Mouse (Mus musculus) forelimb bud, embryonic 11.5 days (tissue): ENCODE results near the gene Slc25a43.
"Not testable (repeated sequence)": the region's sequence is repeated elsewhere in the genome, so short reads cannot be mapped to it uniquely, and the experiment has no call there.

ENCODE experiments used
- DNase-seq: peaks from one replicate; pipeline ENCODE4 v3.0.0-alpha.2; 2012; ENCODE audit warnings: low read depth, low spot score

Slc25a43 gene

GRCm38 (mm10) chrX:36777694-36778093, 34.2 kb downstream of the Slc25a43 start:
- no peak for DNase-seq

DNA sequence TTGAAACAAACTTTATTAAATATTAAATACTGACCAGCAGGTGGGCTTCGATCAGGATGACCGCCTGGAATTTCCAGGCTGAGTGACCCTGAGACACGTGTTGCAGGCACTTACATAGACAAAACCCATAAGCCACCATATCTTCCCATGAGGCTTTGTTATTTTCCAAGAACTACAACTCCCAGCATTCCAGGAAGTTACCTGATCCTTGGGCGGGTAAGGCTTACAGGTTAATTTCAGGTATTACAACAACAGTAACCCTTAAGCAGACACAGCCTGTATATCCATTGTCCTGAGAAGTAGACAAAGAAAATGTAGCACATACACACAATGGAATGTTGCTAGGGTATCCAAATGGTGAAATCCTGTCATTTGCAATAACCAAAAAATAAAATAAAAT, 45.9 kb downstream of the Slc25a43 start:
- DNase-seq = no peak

GRCm38 (mm10) chrX:36794571-36794970, 51.1 kb downstream of the Slc25a43 start:
- no peak for DNase-seq

DNA sequence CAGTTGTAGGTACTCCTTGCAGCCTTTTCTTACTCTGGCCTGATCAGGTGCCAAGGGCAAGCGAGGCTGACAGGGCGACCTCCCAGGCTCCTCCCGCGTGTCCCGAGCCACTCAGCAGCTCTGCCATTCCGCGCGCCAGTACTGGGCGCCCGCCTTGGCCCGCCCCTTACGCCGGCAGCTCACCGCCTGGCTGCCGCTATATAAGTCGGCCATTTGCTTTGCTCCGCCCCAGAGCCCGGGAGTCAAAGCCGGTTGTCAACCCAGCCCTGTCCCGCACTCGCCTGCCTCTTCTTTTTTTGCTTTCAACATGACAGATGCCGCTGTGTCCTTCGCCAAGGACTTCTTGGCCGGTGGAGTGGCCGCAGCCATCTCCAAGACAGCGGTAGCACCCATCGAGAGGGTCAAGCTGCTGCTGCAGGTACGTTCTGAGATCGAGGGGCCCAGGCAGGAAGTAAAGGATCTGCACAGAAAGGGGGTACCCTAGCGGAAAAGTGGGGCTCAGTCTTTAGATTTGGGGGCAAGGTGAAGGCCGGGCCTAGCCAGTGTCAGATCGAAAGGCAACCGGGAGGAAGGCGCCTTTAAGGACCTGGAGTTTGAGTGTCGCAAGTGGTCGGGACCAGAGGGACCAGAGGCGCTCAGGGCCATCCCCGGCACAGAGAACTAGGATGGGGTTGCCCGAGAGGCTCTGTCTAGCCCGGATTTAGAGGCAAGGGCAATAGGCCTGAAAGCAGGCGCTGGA, 52.1 kb downstream of the Slc25a43 start, which contains the start of gene Slc25a5:
TSS of gene Slc25a5 (plus strand) at position 228 of the 739 bp plus-strand sequence.
- DNase-seq = peak; percentile 73

- DNase-seq = peak; percentile 79
Observed at GRCm38 (mm10) chrX:36796163-36796581, 52.7 kb downstream of the Slc25a43 start.

DNA sequence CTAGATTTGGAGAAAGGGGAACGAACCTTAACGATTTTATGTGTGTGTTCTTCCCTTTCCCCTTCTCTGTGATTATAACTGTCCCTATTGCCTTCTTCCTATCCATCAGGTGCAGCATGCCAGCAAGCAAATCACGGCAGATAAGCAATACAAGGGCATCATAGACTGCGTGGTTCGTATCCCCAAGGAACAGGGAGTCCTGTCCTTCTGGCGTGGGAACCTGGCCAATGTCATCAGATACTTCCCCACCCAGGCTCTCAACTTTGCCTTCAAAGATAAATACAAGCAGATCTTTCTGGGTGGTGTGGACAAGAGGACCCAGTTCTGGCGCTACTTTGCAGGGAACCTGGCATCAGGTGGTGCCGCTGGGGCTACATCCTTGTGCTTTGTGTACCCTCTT, 53.3 kb downstream of the Slc25a43 start:
- DNase-seq = not testable (repeated sequence)

DNA sequence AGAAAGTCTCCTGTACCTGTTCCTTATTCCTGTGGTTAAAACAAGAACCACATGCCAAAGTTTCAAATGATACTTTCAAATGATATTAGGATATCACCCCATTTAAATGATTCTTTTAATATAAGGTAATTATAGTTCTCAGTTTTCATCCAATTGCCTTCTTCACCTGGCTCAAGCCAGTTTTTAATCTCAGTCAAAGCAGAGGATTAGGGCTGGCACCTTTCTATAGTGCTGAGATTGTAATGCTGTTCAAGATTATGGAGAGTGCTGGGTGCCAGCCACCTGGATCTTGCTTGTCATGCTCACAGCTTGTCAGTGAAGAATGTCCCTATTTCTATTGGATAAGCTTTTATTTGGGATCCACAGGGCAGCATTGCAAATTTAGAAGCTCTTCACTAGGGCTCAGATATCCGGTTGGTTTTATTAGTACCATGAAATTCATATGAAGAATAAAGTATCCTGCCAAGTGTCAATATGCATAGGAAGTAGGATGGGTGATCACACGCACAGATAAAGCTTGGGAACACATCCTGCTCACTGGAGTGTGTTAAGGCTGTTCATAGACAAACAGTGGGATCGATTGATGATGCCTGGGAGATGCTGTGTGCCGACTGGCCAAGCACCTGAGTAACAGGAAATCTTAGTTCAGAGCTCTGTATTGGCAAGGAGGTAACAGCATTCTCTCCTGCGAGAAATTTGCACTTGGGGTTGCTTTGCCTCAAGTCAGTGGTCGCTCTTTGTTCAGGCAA, 55.8 kb downstream of the Slc25a43 start:
- no peak for DNase-seq

GRCm38 (mm10) chrX:36803189-36803588, 59.7 kb downstream of the Slc25a43 start:
- DNase-seq = no peak

GRCm38 (mm10) chrX:36804196-36804595, 60.7 kb downstream of the Slc25a43 start:
- no peak for DNase-seq

DNA sequence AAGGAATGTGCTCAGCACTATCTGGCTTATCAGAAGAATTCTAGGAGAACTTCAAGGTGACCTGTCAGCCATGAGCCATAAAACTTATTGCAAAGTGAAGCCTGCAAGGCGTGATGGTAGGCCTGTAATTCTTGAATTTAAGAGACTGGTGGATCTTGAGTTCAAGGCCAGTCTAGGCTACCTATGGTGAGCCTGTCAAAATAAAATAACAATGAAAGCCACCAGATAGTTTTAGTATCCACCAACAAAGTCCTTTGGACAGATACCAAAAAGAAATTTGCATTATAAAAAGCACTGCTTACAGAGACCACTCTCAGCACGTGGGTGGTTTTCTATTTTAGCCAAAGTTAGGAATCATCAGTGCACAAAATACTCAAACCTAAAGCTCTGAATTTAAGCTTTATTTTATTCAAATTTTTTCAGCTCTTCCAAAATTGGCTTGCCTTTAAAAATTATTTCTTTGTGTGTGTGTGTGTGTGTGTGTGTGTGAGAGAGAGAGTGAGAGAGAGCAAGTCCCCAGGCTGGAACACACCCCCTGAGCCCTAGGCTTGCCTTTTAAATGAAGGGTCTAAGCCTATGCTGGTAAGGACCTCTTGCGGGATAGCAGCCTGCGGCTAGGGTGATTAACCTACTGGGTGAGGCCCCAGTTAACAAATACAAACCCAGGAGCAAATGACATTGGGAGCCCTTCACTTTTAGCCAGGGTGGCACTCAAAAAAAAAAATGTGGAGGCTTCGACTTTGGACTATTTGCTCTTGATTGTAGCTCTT, 62.2 kb downstream of the Slc25a43 start:
- no peak for DNase-seq

DNA sequence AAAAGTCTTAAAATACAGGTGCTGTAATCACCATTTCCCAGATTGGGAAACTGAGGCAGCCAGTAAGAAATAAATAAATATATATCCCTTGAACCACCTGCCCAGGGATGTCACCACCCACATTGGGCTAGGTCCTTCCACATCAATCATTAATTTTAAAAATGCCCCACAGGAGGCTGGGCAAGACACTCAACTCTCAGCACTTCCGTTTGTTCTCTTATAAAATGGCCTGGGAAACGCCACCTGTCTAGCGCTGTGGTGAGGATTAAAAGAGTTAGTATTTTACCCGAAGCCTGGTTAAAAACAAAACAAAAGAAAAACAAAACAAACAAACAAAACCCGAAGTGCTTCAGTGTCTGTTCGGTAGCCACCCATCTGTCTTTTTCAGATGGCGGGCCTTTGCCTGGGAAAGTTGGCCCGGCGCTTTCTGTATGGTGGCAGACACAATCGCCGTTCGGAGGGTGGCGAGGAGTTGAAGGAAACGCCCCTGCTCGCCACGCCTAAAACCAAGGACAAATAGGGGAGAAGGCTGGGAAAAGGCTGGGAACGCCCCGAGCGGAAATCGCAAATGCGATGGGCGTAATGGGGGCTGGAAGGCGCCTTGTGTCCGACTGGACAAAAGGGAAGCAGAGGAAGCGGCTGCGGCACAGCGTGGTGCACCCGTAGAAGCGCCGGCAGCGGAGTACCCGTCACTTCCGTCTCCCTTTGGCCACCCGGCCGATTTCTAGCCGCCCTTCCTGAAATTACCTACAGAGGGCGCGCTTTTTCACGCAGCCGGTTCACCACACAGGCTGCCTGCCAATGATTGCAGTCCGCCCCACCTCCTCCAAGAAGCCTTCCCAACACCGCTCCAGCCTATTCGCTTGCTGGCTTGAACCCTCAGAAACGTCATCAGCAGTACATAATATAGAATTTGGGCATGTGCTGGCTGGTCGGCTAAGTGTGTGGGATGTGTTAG, 64.2 kb downstream of the Slc25a43 start:
- peak; percentile 87 for DNase-seq

GRCm38 (mm10) chrX:36808318-36808683, 64.8 kb downstream of the Slc25a43 start:
- no peak for DNase-seq

- no peak for DNase-seq
Observed at GRCm38 (mm10) chrX:36811377-36811776, 67.9 kb downstream of the Slc25a43 start.

- DNase-seq = no peak
Observed at GRCm38 (mm10) chrX:36814161-36814836, 70.8 kb downstream of the Slc25a43 start.

- DNase-seq = no peak
Observed at GRCm38 (mm10) chrX:36815022-36815421, 71.6 kb downstream of the Slc25a43 start.

- no peak for DNase-seq
Observed at GRCm38 (mm10) chrX:36815439-36815838, 72.0 kb downstream of the Slc25a43 start.

DNA sequence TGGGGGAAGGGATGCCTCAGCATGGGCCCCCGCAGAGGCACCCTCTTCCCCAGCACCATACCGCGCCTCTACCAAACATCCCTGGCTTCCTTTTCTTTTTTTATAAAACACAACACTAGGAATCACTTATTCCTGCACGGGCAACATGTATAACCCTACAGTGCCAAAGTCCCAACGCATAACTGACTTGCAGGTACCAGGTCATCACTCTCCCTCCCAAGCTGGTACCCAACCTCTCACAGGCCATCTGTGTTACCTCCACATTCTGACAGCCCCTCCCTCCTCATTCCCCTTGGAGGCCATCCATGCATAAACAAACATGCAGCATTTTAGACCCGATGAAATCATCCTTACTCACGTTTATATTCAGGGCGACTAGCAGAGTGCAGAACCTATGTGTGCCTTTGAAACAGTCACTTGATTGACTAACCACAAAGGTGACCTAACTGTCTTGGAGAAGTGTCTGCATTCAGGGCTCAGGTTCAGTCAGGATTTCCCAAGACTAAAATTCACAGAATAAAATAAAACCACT, 73.0 kb downstream of the Slc25a43 start:
- no peak for DNase-seq

DNA sequence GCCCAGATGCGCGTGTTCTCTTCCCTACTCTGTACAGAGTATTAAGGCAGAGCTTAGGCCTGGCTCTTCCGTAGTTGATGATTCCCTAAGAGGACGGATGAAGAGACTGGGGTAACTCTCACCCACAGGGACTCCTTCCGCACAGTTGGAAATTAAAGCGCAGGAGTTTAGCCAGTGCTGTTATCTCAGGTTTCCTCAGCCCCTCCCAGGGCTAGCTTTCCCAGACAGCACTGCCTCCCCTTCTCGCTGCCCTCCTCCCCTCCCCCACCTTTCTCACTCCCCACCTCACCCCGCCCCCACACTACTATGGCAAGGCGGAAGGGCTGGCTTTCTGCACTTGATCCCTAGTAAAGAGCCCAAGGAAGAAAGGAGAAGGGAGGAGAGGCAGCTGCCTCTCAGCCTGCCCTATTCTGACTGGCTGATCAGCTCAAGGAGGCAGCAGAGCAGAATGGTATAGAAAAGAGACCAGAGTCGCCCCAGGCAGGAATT, 73.5 kb downstream of the Slc25a43 start:
- peak; percentile 69 for DNase-seq

DNA sequence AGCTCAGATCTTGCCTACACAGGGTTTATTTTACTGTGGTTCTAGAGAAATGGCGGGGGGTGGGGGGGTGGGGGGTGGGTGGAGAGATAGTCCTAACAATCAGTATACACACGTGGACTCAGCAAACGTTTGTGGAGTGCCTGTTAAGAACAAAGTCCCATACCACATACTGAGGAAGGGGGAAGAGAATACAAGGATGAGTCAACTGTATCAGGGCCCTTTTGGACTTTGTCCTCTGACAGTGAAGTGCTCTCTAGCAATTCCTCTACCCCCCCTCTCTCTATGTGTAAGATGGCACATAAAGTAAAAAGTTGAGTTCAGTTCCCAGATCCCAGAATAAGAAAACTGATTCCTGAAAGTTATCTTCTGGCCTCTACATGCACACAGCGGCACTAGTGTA, 76.1 kb downstream of the Slc25a43 start:
- DNase-seq = no peak

DNA sequence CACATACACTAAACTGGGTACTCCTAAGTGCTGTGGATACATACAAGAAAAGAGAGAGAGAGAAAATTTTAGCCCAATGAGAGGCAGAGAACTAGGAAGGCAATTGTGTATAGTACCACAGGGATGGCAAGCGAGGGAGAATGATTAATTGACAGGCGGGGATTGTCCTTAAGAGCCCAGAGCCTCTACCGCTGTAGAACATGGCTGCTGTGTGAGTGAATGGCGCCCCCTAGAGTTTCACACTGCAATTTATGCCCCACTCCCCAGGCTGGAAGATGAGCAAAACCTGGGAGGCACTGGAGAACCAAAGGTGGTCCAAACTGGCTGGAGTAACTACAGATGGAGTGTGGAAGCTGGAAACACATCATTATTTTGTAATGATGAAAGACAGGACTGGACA, 76.7 kb downstream of the Slc25a43 start:
- DNase-seq = no peak
